13 mouse cellular contexts compared by ENCODE assay signal in the genomic region with DNA sequence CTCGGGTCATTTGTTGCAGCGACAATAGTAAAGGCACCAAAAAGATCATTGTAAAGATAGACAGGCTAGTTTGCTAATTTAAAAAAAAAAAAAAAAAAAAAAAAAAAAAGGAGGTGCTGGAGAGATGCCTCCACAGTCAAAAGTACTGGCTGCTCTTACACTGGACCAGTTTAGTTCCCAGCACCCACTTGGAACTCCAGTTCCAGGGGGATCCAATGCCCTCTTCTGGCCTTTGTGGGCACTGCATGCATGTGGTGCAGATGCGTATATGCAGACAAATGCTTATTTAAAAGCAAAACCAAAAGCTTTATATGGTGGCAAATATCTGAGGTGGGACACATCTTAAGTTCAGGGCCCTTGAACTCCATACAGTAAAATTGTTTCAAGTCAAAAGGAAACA. TPM values are rescaled to one million over a fixed set of nuclear protein-coding genes. Genes with fewer than 3 reads are reported as not detected.
DNase-seq lines count a peak whose midpoint lies in the region; ATAC-seq and TF ChIP-seq lines count a peak whose summit lies in the region.
"Had no signal": no experiment of that assay in that cellular context is flagged by ENCODE, and none has a peak within 500 bp of the region (broad histone marks: within the 10 kb centered on the region; RNA-seq: fewer than 3 reads in every experiment).

No protein-coding gene starts in this region.

- H3K27ac ChIP-seq in layer of hippocampus, adult 2 months: no peak overlapping the region
- H3K27ac ChIP-seq: hindbrain, embryonic 15.5 days had no signal

- no peak for DNase-seq in layer of hippocampus, adult 2 months (ENCODE audit: low spot score in 2 of 2)
- DNase-seq in layer of hippocampus, adult 9-10 months (ENCODE audit: low spot score): no peak
- peak; percentile 49 for DNase-seq in A20 (ENCODE audit: low read depth, low spot score)
- peak; percentile 47 for DNase-seq in CD4-positive helper T cell, adult 2 months (ENCODE audit: low read depth, low spot score)
- DNase-seq in right cerebral cortex, postnatal 36 days (ENCODE audit: low spot score in 2 of 2): no peak
- no peak for DNase-seq in c-Kit-positive CD71-positive TER-119-positive erythroid progenitor cells, embryonic 14.5 days (ENCODE audit: low spot score)
- DNase-seq: cerebellum, postnatal 25 days; kidney, postnatal 36 days had no signal

- TF ChIP-seq CTCF in layer of hippocampus, adult 2 months (conservative IDR thresholded peaks at IDR 0.05): peak; percentile 59

- peak; percentile 21 for ATAC-seq in inflammation-experienced regulatory T-cells, adult 6 months
- no peak for ATAC-seq in erythroid progenitor cell, adult 5-6 weeks (replicated peaks; ENCODE audit: low FRiP score, poor library complexity, severe bottlenecking)

- no peak overlapping the region for H3K4me3 ChIP-seq in layer of hippocampus, adult 2 months
- H3K4me3 ChIP-seq: heart, embryonic 12.5 days; hindbrain, embryonic 15.5 days had no signal

RNA-seq across cellular contexts. Expression of a gene that starts 7.0 kb away (rescaled TPM):
- 10 to 100 TPM; 36.7 to 36.8 TPM for total RNA-seq in layer of hippocampus, adult 2 months (2021)
- 10 to 100 TPM; 19.0 to 35.1 (median 30.7) TPM for polyA plus RNA-seq in inflammation-experienced regulatory T-cells, adult 6 months (2017; shearing (Covaris generic))
- total RNA-seq in erythroid progenitor cell, adult 5-6 weeks (2015; ENCODE audit: low replicate concordance): 57.0 and 70.6 TPM in 2 replicates
- total RNA-seq in erythroid progenitor cell, adult 5-6 weeks (2017; ENCODE audit: low replicate concordance): 74.7 and 92.1 TPM in 2 replicates

RNA-seq across cellular contexts. Expression of a gene that starts 22.9 kb away (rescaled TPM):
- not detected for total RNA-seq in layer of hippocampus, adult 2 months (2021)
- under 1 TPM; 0.21 to 0.62 (median 0.40) TPM for polyA plus RNA-seq in inflammation-experienced regulatory T-cells, adult 6 months (2017; shearing (Covaris generic))
- not detected in 2 replicates for total RNA-seq in erythroid progenitor cell, adult 5-6 weeks (2015; ENCODE audit: low replicate concordance)
- total RNA-seq in erythroid progenitor cell, adult 5-6 weeks (2017; ENCODE audit: low replicate concordance): 0.26 TPM in 1 of 2 replicates, not detected in the other
- total RNA-seq: left cerebral cortex, postnatal 36 days had no signal

RNA-seq across cellular contexts. Expression of a gene that starts 32.0 kb away (rescaled TPM):
- total RNA-seq in layer of hippocampus, adult 2 months (2021): 10 to 100 TPM; 15.9 to 17.2 TPM
- 10 to 100 TPM; 20.4 to 24.7 (median 20.9) TPM for polyA plus RNA-seq in inflammation-experienced regulatory T-cells, adult 6 months (2017; shearing (Covaris generic))
- total RNA-seq in erythroid progenitor cell, adult 5-6 weeks (2015; ENCODE audit: low replicate concordance): 52.4 and 62.0 TPM in 2 replicates
- total RNA-seq in erythroid progenitor cell, adult 5-6 weeks (2017; ENCODE audit: low replicate concordance): 13.1 and 27.8 TPM in 2 replicates

RNA-seq across cellular contexts. Expression of a gene that starts 34.5 kb away (rescaled TPM):
- total RNA-seq in layer of hippocampus, adult 2 months (2021): 10 to 100 TPM; 34.5 to 41.6 TPM
- 100 to 1,000 TPM in 1 of 3 experiments, 10 to 100 TPM in 2; 93.2 to 124 (median 96.9) TPM for polyA plus RNA-seq in inflammation-experienced regulatory T-cells, adult 6 months (2017; shearing (Covaris generic))
- total RNA-seq in erythroid progenitor cell, adult 5-6 weeks (2015; ENCODE audit: low replicate concordance): 7.9 and 9.6 TPM in 2 replicates
- total RNA-seq in erythroid progenitor cell, adult 5-6 weeks (2017; ENCODE audit: low replicate concordance): 21.6 and 25.2 TPM in 2 replicates

Comparison
In these comparisons a context has a peak if more than half of its experiments do, and no peak if none do; other contexts are left out.
1. DNase-seq: peak in A20 (single experiment) and CD4-positive helper T cell, adult 2 months (single experiment); none in layer of hippocampus, adult 2 months (0 of 2), layer of hippocampus, adult 9-10 months (single experiment), right cerebral cortex, postnatal 36 days (0 of 2) and c-Kit-positive CD71-positive TER-119-positive erythroid progenitor cells, embryonic 14.5 days (single experiment).